Mouse (Mus musculus) liver, embryonic 11.5 days (tissue): Measurements from ENCODE around the gene Mlph. TPM values are rescaled to one million over a fixed set of nuclear protein-coding genes. Genes with fewer than 3 reads are reported as not detected.

Experiments used
- ATAC-seq: fragments of 200-750 bp; cut with Nextera tagmentation; replicated peaks from 2 replicates; pipeline ENCODE4 v1.8.0; 2017; ENCODE audit warnings: moderate number of reproducible peaks, mild to moderate bottlenecking, moderate TSS enrichment, moderate library complexity; ENCODE audit not compliant: low FRiP score
- DNase-seq: peaks from one replicate; pipeline ENCODE4 v3.0.0-alpha.2; 2017; ENCODE audit warnings: low spot score
- H3K27ac ChIP-seq: fragments of 300-500 bp; sonication (generic); 2 replicates; pipeline ENCODE4 v1.5.1; 2014; ENCODE audit warnings: mild to moderate bottlenecking, low read depth, low read length, control low read depth
- H3K27me3 ChIP-seq: fragments of 300-500 bp; sonication (generic); replicated peaks from 2 replicates; pipeline ENCODE4 v1.6.1; 2014; ENCODE audit warnings: low read length, mixed read lengths; ENCODE audit not compliant: control insufficient read depth, insufficient read depth
- H3K36me3 ChIP-seq: fragments of 300-500 bp; sonication (generic); 2 replicates; pipeline ENCODE4 v1.6.1; 2014; ENCODE audit warnings: mild to moderate bottlenecking, low read length, moderate library complexity, mixed read lengths; ENCODE audit not compliant: control insufficient read depth, insufficient read depth
- H3K4me1 ChIP-seq: fragments of 300-500 bp; sonication (generic); replicated peaks from 2 replicates; pipeline ENCODE4 v1.6.1; 2014; ENCODE audit warnings: low read length, mixed read lengths; ENCODE audit not compliant: control insufficient read depth, insufficient read depth
- H3K4me2 ChIP-seq: fragments of 300-500 bp; sonication (generic); 2 replicates; pipeline ENCODE4 v1.6.1; 2014; ENCODE audit warnings: mild to moderate bottlenecking, control low read depth, moderate library complexity
- H3K4me3 ChIP-seq: fragments of 300-500 bp; sonication (generic); 2 replicates; pipeline ENCODE4 v1.5.1; 2014; ENCODE audit warnings: low read depth, low read length, control low read depth
- H3K9ac ChIP-seq: fragments of 300-500 bp; sonication (generic); 2 replicates; pipeline ENCODE4 v1.6.1; 2014; ENCODE audit warnings: low read depth, low read length, control low read depth
- H3K9me3 ChIP-seq: fragments of 300-500 bp; sonication (generic); 2 replicates; pipeline ENCODE4 v1.6.1; 2016; ENCODE audit warnings: low read length, inconsistent platforms, mixed read lengths; ENCODE audit not compliant: control insufficient read depth
- WGBS: fragments of 180-500 bp; shearing (Covaris S2); extraction: QIAGEN DNeasy Blood & Tissue Kit; methylation state at CpG from one replicate; pipeline ENCODE4 v1.1.7; 2014; 5-methylcytosine and 5-hydroxymethylcytosine counted together
- polyA plus RNA-seq: library from polyadenylated mRNA; unstranded; fragments of >200 nt; fragmentation: Nextera tagmentation; extraction: Ambion mirVana; gene quantifications from 2 replicates; pipeline ENCODE4 v1.2.1, GENCODE M21; 2014

Mlph gene
- polyA plus RNA-seq = 0.10 TPM in 1 of 2 replicates, not detected in the other

DNA sequence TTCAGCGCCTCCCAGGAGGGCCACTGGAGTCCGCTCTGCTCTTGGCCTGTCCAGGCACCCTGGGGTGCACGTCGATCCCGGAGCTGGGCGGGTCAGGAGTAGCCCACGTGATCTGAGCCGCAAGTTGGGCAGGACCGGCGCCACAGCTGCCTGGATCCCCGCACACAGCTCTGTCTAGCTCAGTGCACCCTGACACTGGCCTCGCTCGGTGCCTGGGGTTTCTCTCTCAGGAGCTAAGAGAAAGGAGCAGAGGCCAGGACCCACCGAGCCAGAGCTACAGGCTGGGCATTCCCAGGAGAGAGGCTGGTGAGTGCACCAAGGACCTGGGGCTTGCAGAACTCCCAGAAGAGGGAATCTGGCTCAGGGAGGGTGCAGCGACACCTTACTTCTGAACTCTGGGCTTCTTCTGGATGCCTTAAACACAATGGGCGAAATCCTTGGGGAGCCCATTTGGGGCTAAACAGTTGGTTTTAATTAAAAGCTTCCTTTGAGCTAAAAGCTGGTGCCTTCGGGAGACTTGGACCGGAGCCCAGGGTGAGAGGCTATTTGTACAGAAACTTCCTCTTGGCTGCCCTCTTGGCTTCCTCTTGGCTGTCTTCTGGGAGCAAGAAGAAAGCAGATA is at the start of gene Mlph:
Gene Mlph (plus strand): TSS at position 138 of the 622 bp plus-strand sequence.
- DNase-seq (no peak), ATAC-seq (no peak)
- H3K27me3 ChIP-seq = peaks cover 12% of the 10 kb centered on the region
- H3K4me2 ChIP-seq = peak within 1 kb of the TSS; percentile 51
- no peak within 1 kb of the TSS for H3K9ac ChIP-seq
- H3K4me3 ChIP-seq = peak within 1 kb of the TSS; percentile 24; the same call in 1 of the 2 replicates
- peaks cover 3% of the 10 kb centered on the region; the same call in 1 of the 2 replicates for H3K9me3 ChIP-seq
- no peaks in the 10 kb centered on the region for H3K36me3 ChIP-seq
- no peaks in the 10 kb centered on the region; the same call in 1 of the 2 replicates for H3K4me1 ChIP-seq
- WGBS = 16% methylated on average over 18 of the region's 18 CpGs
- no peak within 1 kb of the TSS for H3K27ac ChIP-seq

- no peak for ATAC-seq
- H3K4me2 ChIP-seq = no peak overlapping the region
- H3K27ac ChIP-seq = no peak overlapping the region
- no peak for DNase-seq
- no peaks in the 10 kb centered on the region for H3K9me3 ChIP-seq
- no peak overlapping the region for H3K4me3 ChIP-seq
- no peaks in the 10 kb centered on the region for H3K27me3 ChIP-seq
- H3K36me3 ChIP-seq = no peaks in the 10 kb centered on the region
- WGBS = 87% methylated on average over 7 of the region's 7 CpGs
- H3K4me1 ChIP-seq = no peaks in the 10 kb centered on the region
- H3K9ac ChIP-seq = no peak overlapping the region
These were observed 48.2 kb upstream of the Mlph start for GRCm38 (mm10) chr1:90866734-90867133.

DNA sequence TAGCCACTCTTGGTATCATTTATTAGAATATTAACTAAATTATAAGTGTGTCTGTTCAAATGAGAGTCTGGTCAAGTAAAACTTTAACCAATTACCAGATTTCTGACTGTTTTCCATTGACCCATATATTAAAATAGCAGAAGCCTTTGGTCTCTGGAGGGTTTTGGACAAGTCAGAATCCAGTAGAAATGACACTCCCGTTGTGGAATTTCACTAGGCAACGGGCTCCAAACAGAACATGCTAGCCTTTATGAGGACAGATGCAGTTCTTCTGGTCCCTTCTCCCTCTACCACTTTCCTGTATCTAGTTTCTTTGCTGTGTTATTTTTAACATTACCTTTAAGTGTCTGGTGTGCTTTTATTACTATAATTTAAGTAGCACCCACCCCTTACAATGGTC is 44.3 kb upstream of the Mlph start:
- 85% methylated on average over 2 of the region's 2 CpGs for WGBS

GRCm38 (mm10) chr1:90875371-90875770 is 39.5 kb upstream of the Mlph start:
- no peaks in the 10 kb centered on the region for H3K36me3 ChIP-seq
- no peak for DNase-seq
- no peaks in the 10 kb centered on the region for H3K27me3 ChIP-seq
- H3K9me3 ChIP-seq = no peaks in the 10 kb centered on the region
- H3K4me2 ChIP-seq = no peak overlapping the region
- no peak for ATAC-seq
- no peak overlapping the region for H3K9ac ChIP-seq
- H3K4me1 ChIP-seq = no peaks in the 10 kb centered on the region
- no peak overlapping the region for H3K4me3 ChIP-seq
- WGBS = 83% methylated on average over 8 of the region's 8 CpGs
- no peak overlapping the region for H3K27ac ChIP-seq

More for the DNA sequence above, 44.3 kb upstream of the Mlph start:
- Histone ChIP-seq H3K36me3 (no peaks in the 10 kb centered on the region), H3K4me2 (no peak overlapping the region), H3K9ac (no peak overlapping the region), H3K9me3 (no peaks in the 10 kb centered on the region), H3K27me3 (no peaks in the 10 kb centered on the region), H3K4me3 (no peak overlapping the region), H3K27ac (no peak overlapping the region), H3K4me1 (no peaks in the 10 kb centered on the region)
- ATAC-seq (no peak), DNase-seq (no peak)

GRCm38 (mm10) chr1:90875961-90876360 is 38.9 kb upstream of the Mlph start:
- 41% methylated on average over 2 of the region's 2 CpGs for WGBS
- Histone ChIP-seq H3K27me3 (no peaks in the 10 kb centered on the region), H3K4me2 (no peak overlapping the region), H3K4me1 (no peaks in the 10 kb centered on the region), H3K36me3 (no peaks in the 10 kb centered on the region), H3K9ac (no peak overlapping the region), H3K9me3 (no peaks in the 10 kb centered on the region), H3K27ac (no peak overlapping the region), H3K4me3 (no peak overlapping the region)
- DNase-seq = no peak
- no peak for ATAC-seq

- Histone ChIP-seq H3K4me3 (no peak overlapping the region), H3K27ac (no peak overlapping the region), H3K36me3 (no peaks in the 10 kb centered on the region), H3K9ac (no peak overlapping the region), H3K9me3 (no peaks in the 10 kb centered on the region), H3K4me2 (no peak overlapping the region), H3K4me1 (no peaks in the 10 kb centered on the region), H3K27me3 (no peaks in the 10 kb centered on the region)
- no peak for DNase-seq
- WGBS = 55% methylated on average over 5 of the region's 5 CpGs
- no peak for ATAC-seq
These were observed 38.2 kb upstream of the Mlph start for GRCm38 (mm10) chr1:90876486-90877270.

DNA sequence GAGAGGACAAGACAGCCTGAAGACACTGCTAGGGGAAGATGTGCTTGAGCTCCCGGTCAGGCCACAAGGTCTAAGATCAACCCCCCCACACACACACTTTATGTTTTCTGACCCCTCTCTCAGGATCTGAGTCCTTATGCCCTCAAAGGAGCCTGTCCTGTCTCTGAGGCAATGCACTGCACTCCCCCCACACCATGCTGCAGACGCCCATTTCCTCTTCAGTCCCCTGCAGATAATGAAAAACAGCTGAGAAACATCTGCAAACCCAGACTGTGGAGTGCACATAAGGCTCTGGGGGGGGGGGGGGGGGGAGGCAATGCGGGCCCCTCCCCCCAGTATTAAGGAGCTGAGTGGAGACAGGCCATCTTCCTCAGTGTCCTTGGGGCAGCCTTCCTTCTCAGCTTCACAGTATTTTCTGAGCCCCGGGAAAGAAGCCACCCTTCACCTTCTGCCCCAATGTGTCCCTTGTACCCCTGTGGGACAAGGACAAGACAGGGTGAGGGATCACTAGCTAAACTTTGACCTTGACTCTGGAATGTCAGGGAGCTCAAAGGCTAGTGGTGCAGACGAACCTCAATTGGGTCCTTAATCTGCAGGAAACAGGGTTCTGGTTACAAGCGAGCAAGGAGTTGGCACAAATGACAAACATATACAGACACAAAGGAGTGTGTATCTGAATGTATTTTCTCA is 29.0 kb upstream of the Mlph start:
- no peaks in the 10 kb centered on the region for H3K9me3 ChIP-seq
- H3K4me2 ChIP-seq = no peak overlapping the region
- no peak overlapping the region for H3K9ac ChIP-seq
- DNase-seq (no peak), ATAC-seq (no peak)
- no peak overlapping the region for H3K27ac ChIP-seq
- 55% methylated on average over 6 of the region's 6 CpGs for WGBS
- no peaks in the 10 kb centered on the region for H3K4me1 ChIP-seq
- no peaks in the 10 kb centered on the region for H3K36me3 ChIP-seq
- H3K4me3 ChIP-seq = no peak overlapping the region
- H3K27me3 ChIP-seq = no peaks in the 10 kb centered on the region

GRCm38 (mm10) chr1:90894521-90894920 is 20.4 kb upstream of the Mlph start:
- H3K4me3 ChIP-seq = no peak overlapping the region
- ATAC-seq (no peak), DNase-seq (no peak)
- no peak overlapping the region for H3K9ac ChIP-seq
- H3K27me3 ChIP-seq = no peaks in the 10 kb centered on the region
- H3K9me3 ChIP-seq = no peaks in the 10 kb centered on the region
- no peaks in the 10 kb centered on the region for H3K4me1 ChIP-seq
- no peaks in the 10 kb centered on the region for H3K36me3 ChIP-seq
- 50% methylated on average over 3 of the region's 3 CpGs for WGBS
- no peak overlapping the region for H3K4me2 ChIP-seq
- no peak overlapping the region for H3K27ac ChIP-seq
